Mouse (Mus musculus) ES-E14 (cell line): ENCODE results near the gene Snrnp35.

Experiments used
- CHD2 ChIP-seq: IDR thresholded peaks from 2 replicates; pipeline ENCODE4 v1.6.1; 2014; ENCODE audit warnings: mild to moderate bottlenecking, low read depth, low read length, inconsistent platforms
- HCFC1 ChIP-seq: IDR thresholded peaks from 2 replicates; pipeline ENCODE4 v1.6.1; 2012; ENCODE audit warnings: low read length, inconsistent platforms, borderline replicate concordance; ENCODE audit not compliant: insufficient read depth

DNA sequence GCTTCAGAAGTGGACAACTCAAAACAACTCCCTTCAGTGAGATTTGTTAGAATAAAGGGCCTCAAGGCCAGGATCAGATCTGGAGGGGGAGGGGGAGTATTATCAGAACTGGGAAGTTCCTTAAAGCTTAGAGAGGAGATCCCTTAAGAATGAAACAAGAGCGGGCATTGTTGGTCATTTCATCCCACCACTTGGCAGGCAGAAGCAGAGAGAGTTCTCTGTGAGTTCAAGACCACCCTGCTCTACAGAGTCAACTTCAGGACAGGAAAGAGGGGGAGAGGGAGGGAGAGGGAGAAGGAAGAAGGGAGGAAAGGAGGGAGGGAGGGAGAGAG, 4.1 kb upstream of the Snrnp35 start:
- TF ChIP-seq CHD2 (no peak), HCFC1 (no peak)
